Mouse (Mus musculus) ES-E14 (cell line): ENCODE data around the gene Casc3. TPM values are rescaled to one million over a fixed set of nuclear protein-coding genes. Genes with fewer than 3 reads are reported as not detected.

ENCODE experiments used
- DNase-seq: peaks from one replicate; pipeline ENCODE4 v3.0.0-alpha.2; 2013; ENCODE audit warnings: low read depth, low spot score
- H3K27ac ChIP-seq: 2 replicates; pipeline ENCODE4 v1.5.1; 2012; ENCODE audit warnings: low read depth, mild to moderate bottlenecking, low read length, moderate library complexity, mixed read lengths; ENCODE audit not compliant: poor library complexity, insufficient read depth, severe bottlenecking
- H3K36me3 ChIP-seq: 2 replicates; pipeline ENCODE4 v1.6.1; 2012; ENCODE audit warnings: mild to moderate bottlenecking, low read length, moderate library complexity, mixed read lengths; ENCODE audit not compliant: control insufficient read depth, poor library complexity, insufficient read depth, severe bottlenecking
- H3K4me1 ChIP-seq, 2 experiments: fragments of 150-350 bp in 1 of 2; sonication (generic) in 1 of 2; 2 replicates each; pipeline ENCODE4 v1.6.1; 2012; ENCODE audit warnings: low read length in 2 of 2, mild to moderate bottlenecking in 1 of 2, mixed read lengths in 1 of 2; ENCODE audit not compliant: control insufficient read depth in 2 of 2, insufficient read depth in 2 of 2, poor library complexity in 1 of 2
- H3K4me3 ChIP-seq, 2 experiments: fragments of 150-350 bp in 1 of 2; sonication (generic) in 1 of 2; 2 replicates each; pipeline ENCODE4 v1.5.1; 2012; ENCODE audit warnings: low read length in 2 of 2, low read depth in 1 of 2, mild to moderate bottlenecking in 1 of 2, mixed read lengths in 1 of 2; ENCODE audit not compliant: insufficient read depth in 1 of 2, poor library complexity in 1 of 2, severe bottlenecking in 1 of 2
- H3K9ac ChIP-seq: 2 replicates; pipeline ENCODE4 v1.6.1; 2012; ENCODE audit warnings: low read depth, mild to moderate bottlenecking, low read length, mixed read lengths; ENCODE audit not compliant: poor library complexity, insufficient read depth, severe bottlenecking
- H3K9me3 ChIP-seq: fragments of 150-350 bp; sonication (generic); 2 replicates; pipeline ENCODE4 v1.6.1; 2012; ENCODE audit warnings: low read depth, mild to moderate bottlenecking, low read length; ENCODE audit not compliant: control insufficient read depth, insufficient read depth
- CHD2 ChIP-seq: IDR thresholded peaks from 2 replicates; pipeline ENCODE4 v1.6.1; 2014; ENCODE audit warnings: mild to moderate bottlenecking, low read depth, low read length, inconsistent platforms
- HCFC1 ChIP-seq: IDR thresholded peaks from 2 replicates; pipeline ENCODE4 v1.6.1; 2012; ENCODE audit warnings: low read length, inconsistent platforms, borderline replicate concordance; ENCODE audit not compliant: insufficient read depth
- MAFK ChIP-seq: IDR thresholded peaks from 2 replicates; pipeline ENCODE4 v1.6.1; 2014; ENCODE audit warnings: mild to moderate bottlenecking, low read depth, low read length, inconsistent platforms; ENCODE audit not compliant: insufficient read depth
- ZC3H11A ChIP-seq: IDR thresholded peaks from 2 replicates; pipeline ENCODE4 v1.6.1; 2012; ENCODE audit warnings: low read depth, mild to moderate bottlenecking, inconsistent platforms, low read length, borderline replicate concordance
- ZNF384 ChIP-seq: IDR thresholded peaks from 2 replicates; pipeline ENCODE4 v1.6.1; 2012; ENCODE audit warnings: low read depth, low read length, inconsistent platforms
- in situ Hi-C, 2 experiments: fragments of 600-800 bp; cut with MboI; formaldehyde crosslinking; loops; one replicate each; pipeline ENCODE4 v1.15.1; 2025; ENCODE audit warnings: low sequenced_read_pairs in 2 of 2, inconsistent platforms in 1 of 2; ENCODE audit not compliant: unreplicated experiment in 2 of 2
- total RNA-seq: library from RNA; depleted of rRNA; stranded (reverse); fragments of 300-350 nt; gene quantifications from 2 replicates; pipeline ENCODE4 v1.2.3, GENCODE M21; 2012

Casc3 gene
- total RNA-seq, 1 experiment: 14.6 TPM

- no peak for DNase-seq
- no peak for TF ChIP-seq HCFC1
- TF ChIP-seq ZC3H11A: no peak
- TF ChIP-seq MAFK: no peak
- TF ChIP-seq CHD2: no peak
- no peak for TF ChIP-seq ZNF384
- no peak overlapping the region for H3K9ac ChIP-seq
- peaks cover 11 to 33% of the 10 kb centered on the region in 2 experiments for H3K4me1 ChIP-seq
- H3K4me3 ChIP-seq: no peak overlapping the region
- H3K36me3 ChIP-seq: peaks cover 23% of the 10 kb centered on the region
- no peaks in the 10 kb centered on the region for H3K9me3 ChIP-seq
- no peak overlapping the region for H3K27ac ChIP-seq
- in situ Hi-C loops: no loop called here
Measured at GRCm38 (mm10) chr11:98765421-98766309, 39.0 kb upstream of the Casc3 start.

GRCm38 (mm10) chr11:98766346-98766745 lies 38.4 kb upstream of the Casc3 start:
- H3K4me3 ChIP-seq: no peak overlapping the region
- in situ Hi-C loops: no loop called here
- no peak overlapping the region for H3K9ac ChIP-seq
- no peak for DNase-seq
- H3K27ac ChIP-seq: no peak overlapping the region
- peaks cover 23% of the 10 kb centered on the region for H3K36me3 ChIP-seq
- no peaks in the 10 kb centered on the region for H3K9me3 ChIP-seq
- TF ChIP-seq MAFK (no peak), ZC3H11A (no peak), CHD2 (no peak), HCFC1 (no peak), ZNF384 (no peak)
- H3K4me1 ChIP-seq: peaks cover 11 to 33% of the 10 kb centered on the region in 2 experiments

- DNase-seq: no peak
- in situ Hi-C loops: no loop called here
- Histone ChIP-seq H3K9ac (no peak overlapping the region), H3K27ac (no peak overlapping the region), H3K4me3 (no peak overlapping the region), H3K9me3 (no peaks in the 10 kb centered on the region), H3K4me1 (peaks cover 11 to 33% of the 10 kb centered on the region in 2 experiments), H3K36me3 (peaks cover 23% of the 10 kb centered on the region)
- TF ChIP-seq ZNF384 (no peak), HCFC1 (no peak), MAFK (no peak), ZC3H11A (no peak), CHD2 (no peak)
Measured at GRCm38 (mm10) chr11:98766816-98767215, 37.9 kb upstream of the Casc3 start.

- DNase-seq: no peak
- H3K9ac ChIP-seq: no peak overlapping the region
- in situ Hi-C loops: no loop called here
- no peak overlapping the region for H3K4me3 ChIP-seq
- TF ChIP-seq ZNF384 (no peak), HCFC1 (no peak), MAFK (no peak), ZC3H11A (no peak), CHD2 (no peak)
- no peak overlapping the region for H3K27ac ChIP-seq
- H3K9me3 ChIP-seq: no peaks in the 10 kb centered on the region
- peaks cover 23% of the 10 kb centered on the region for H3K36me3 ChIP-seq
- H3K4me1 ChIP-seq: peaks cover 11 to 33% of the 10 kb centered on the region in 2 experiments
Measured at GRCm38 (mm10) chr11:98767276-98767675, 37.4 kb upstream of the Casc3 start.
